ENCODE assay signal across 8 mouse cellular contexts in genomic region chr9:114779984-114780745, GRCm38 (mm10). TPM values are rescaled to one million over a fixed set of nuclear protein-coding genes. Genes with fewer than 3 reads are reported as not detected.
DNase-seq lines count a peak whose midpoint lies in the region; ATAC-seq lines count a peak whose summit lies in the region.

No protein-coding gene starts in this region.

- intact Hi-C loops in heart, postnatal 25 days (cut with DNase I), result no loop called here

- peaks cover 60% of the 10 kb centered on the region for H3K79me2 ChIP-seq in macrophage (ENCODE audit: inconsistent target)

- H3K9me3 ChIP-seq in heart, embryonic 14.5 days (ENCODE audit: control insufficient read depth, low read length), result no peaks in the 10 kb centered on the region

- peak overlapping the region; percentile 31 to 92; a peak in 3 of 4 replicates for H3K27ac ChIP-seq in heart, embryonic 14.5 days (replicated peaks in 1 of 2; ENCODE audit: control insufficient read depth in 1 of 2, insufficient read depth in 1 of 2, low read depth in 2 of 2, low read length in 2 of 2)
- peak overlapping the region; percentile 100 for H3K27ac ChIP-seq in macrophage

- H3K36me3 ChIP-seq in heart, embryonic 14.5 days (ENCODE audit: control insufficient read depth, insufficient read depth, low read length), result no peaks in the 10 kb centered on the region
- no peaks in the 10 kb centered on the region for H3K36me3 ChIP-seq in macrophage (ENCODE audit: inconsistent target)

- WGBS in heart, embryonic 14.5 days, result 11% methylated on average over 23 of the region's 23 CpGs
- WGBS in macrophage (ENCODE audit: missing documents), result 3% methylated on average over 23 of the region's 23 CpGs

- H3K4me2 ChIP-seq in heart, embryonic 14.5 days (ENCODE audit: low read length), result peak overlapping the region; percentile 93

- H3K27me3 ChIP-seq in heart, embryonic 14.5 days (ENCODE audit: control insufficient read depth, insufficient read depth, low read length), result no peaks in the 10 kb centered on the region

- peak overlapping the region; percentile 94 for H3K9ac ChIP-seq in heart, embryonic 14.5 days (ENCODE audit: low read length)

- ATAC-seq in heart, embryonic 14.5 days (ENCODE audit: insufficient number of reproducible peaks, insufficient read depth, low FRiP score, low read depth), result no peak; the same call in 1 of the 2 replicates

- peaks cover 10 to 25% of the 10 kb centered on the region in 2 experiments for H3K4me1 ChIP-seq in heart, embryonic 14.5 days (ENCODE audit: control insufficient read depth in 2 of 2, insufficient read depth in 2 of 2, low read length in 2 of 2)

- peak overlapping the region; percentile 68 to 77 for H3K4me3 ChIP-seq in heart, embryonic 14.5 days (ENCODE audit: control insufficient read depth in 1 of 2, insufficient read depth in 1 of 2, low read depth in 1 of 2, low read length in 2 of 2)
- peak overlapping the region; percentile 78 for H3K4me3 ChIP-seq in macrophage (ENCODE audit: inconsistent target)

- DNase-seq in heart, adult 18-20 months, result peak; percentile 42 to 46
- no peak for DNase-seq in heart, postnatal 25 days (ENCODE audit: low spot score)
- DNase-seq in ZHBTc4 (ENCODE audit: low read depth, low spot score), result peak; percentile 69
- DNase-seq in thymus, postnatal 4 days, result peak; percentile 55
- no peak for DNase-seq in right cerebral cortex, adult 18-20 months
- no peak for DNase-seq in cerebellum, postnatal 36 days

RNA-seq across cellular contexts. Expression of gene Cmtm7, which starts 1.5 kb away (rescaled TPM):
- 10 to 100 TPM; 13.1 TPM for total RNA-seq in heart, adult 18-20 months (2021)
- 10 to 100 TPM; 14.0 to 14.1 TPM for total RNA-seq in heart, postnatal 25 days (2021)
- 85.2 and 122 TPM in 2 replicates for polyA plus RNA-seq in heart, embryonic 14.5 days (2014; fragmentation: Nextera tagmentation; extraction: Ambion mirVana)
- total RNA-seq in macrophage (2018; cell fraction: chromatin; rRNA removed), result 10 to 100 TPM; 17.7 to 97.1 (median 67.8) TPM
- total RNA-seq in macrophage (2018; cell fraction: cytosol; rRNA removed), result 100 to 1,000 TPM in 9 of 26 experiments, 10 to 100 TPM in 17; 58.3 to 114 (median 93.6) TPM
- 100 to 1,000 TPM in 1 of 26 experiments, 10 to 100 TPM in 25; 36.9 to 101 (median 68.6) TPM for total RNA-seq in macrophage (2018; cell fraction: nucleus; rRNA removed)
- polyA plus RNA-seq in macrophage (2018), result 47.8 to 121 TPM (median 101 TPM) in 3 replicates

RNA-seq across cellular contexts. Expression of gene Cmtm6, which starts 49.2 kb away (rescaled TPM):
- 10 to 100 TPM; 25.0 to 29.5 TPM for total RNA-seq in heart, adult 18-20 months (2021)
- total RNA-seq in heart, postnatal 25 days (2021), result 10 to 100 TPM; 23.4 to 27.2 TPM
- 41.9 and 45.2 TPM in 2 replicates for polyA plus RNA-seq in heart, embryonic 14.5 days (2014; fragmentation: Nextera tagmentation; extraction: Ambion mirVana)
- 10 to 100 TPM in 25 of 26 experiments, 1 to 10 TPM in 1; 9.5 to 94.2 (median 29.7) TPM for total RNA-seq in macrophage (2018; cell fraction: chromatin; rRNA removed)
- total RNA-seq in macrophage (2018; cell fraction: cytosol; rRNA removed), result 100 to 1,000 TPM in 12 of 26 experiments, 10 to 100 TPM in 14; 60.7 to 138 (median 99.6) TPM
- 100 to 1,000 TPM in 10 of 26 experiments, 10 to 100 TPM in 16; 54.2 to 141 (median 94.4) TPM for total RNA-seq in macrophage (2018; cell fraction: nucleus; rRNA removed)
- polyA plus RNA-seq in macrophage (2018), result 61.4 to 121 TPM (median 79.5 TPM) in 3 replicates

Comparison
In these comparisons a context has a peak if more than half of its experiments do, and no peak if none do; other contexts are left out.
1. DNase-seq: peak in heart, adult 18-20 months (2 of 2), ZHBTc4 (single experiment) and thymus, postnatal 4 days (single experiment); none in heart, postnatal 25 days (single experiment), right cerebral cortex, adult 18-20 months (single experiment) and cerebellum, postnatal 36 days (0 of 2).